Mouse (Mus musculus): ENCODE results near the gene Cnih3. TPM values are rescaled to one million over a fixed set of nuclear protein-coding genes. Genes with fewer than 3 reads are reported as not detected.
A peak's percentile ranks its signal among the peaks of the same experiment; 100 is the strongest.

Cnih3 gene
- total RNA-seq, 2 experiments from 2014 or later = 51.7 to 55.9 TPM

GRCm38 (mm10) chr1:181352043-181352366 is 423 bp upstream of the Cnih3 start:
- no peak for DNase-seq
- intact Hi-C loops (cut with DNase I) = no loop called here

- no peak for DNase-seq
- intact Hi-C loops (cut with DNase I) = no loop called here
Measured at GRCm38 (mm10) chr1:181353200-181354097, 1.0 kb downstream of the Cnih3 start.

GRCm38 (mm10) chr1:181355683-181356082 is 3.3 kb downstream of the Cnih3 start:
- intact Hi-C loops (cut with DNase I) = no loop called here
- no peak for DNase-seq

DNA sequence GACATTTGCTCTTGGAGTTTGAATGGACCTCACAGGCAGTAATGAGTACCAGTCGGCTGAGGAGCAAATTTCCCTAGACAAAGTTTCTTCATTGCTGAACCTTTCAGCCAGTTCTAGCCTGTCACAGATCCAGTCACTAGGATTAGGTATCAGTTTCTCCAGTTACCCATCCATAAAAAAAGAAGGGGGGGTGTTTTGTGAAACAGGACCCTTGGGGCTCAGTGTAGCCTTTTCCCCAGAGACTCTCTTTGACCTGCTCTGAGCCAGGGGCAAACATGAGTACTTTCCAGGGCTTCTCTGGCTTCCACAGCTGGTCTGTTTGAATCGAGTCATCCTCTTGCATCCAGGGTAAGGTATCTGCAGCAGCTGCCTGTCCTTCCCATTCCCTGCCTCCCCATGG is 5.4 kb downstream of the Cnih3 start:
- no peak for DNase-seq
- intact Hi-C loops (cut with DNase I) = no loop called here

DNA sequence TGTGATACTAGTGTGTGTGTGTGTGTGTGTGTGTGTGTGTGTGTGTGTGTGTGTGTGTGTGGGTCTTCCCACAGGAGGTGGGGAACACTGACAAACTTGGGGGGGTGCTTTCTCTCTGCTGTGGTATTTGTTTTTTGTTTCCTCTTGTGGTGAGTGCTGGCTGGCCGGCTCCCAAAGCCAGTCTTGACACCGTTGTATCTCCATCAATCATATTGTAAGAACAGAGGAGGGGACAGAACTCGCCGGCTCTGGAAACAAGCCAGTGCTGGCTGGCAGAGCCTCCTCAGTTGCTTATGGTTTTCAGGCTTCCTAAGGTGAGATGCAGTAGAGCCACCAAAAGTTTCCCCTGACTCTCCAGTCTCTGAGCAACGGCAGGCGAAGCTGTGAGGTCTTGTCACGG is 6.1 kb downstream of the Cnih3 start:
- DNase-seq = peak; percentile 26
- intact Hi-C loops (cut with DNase I) = no loop called here

GRCm38 (mm10) chr1:181360732-181361131 is 8.3 kb downstream of the Cnih3 start:
- intact Hi-C loops (cut with DNase I) = no loop called here
- no peak for DNase-seq

DNA sequence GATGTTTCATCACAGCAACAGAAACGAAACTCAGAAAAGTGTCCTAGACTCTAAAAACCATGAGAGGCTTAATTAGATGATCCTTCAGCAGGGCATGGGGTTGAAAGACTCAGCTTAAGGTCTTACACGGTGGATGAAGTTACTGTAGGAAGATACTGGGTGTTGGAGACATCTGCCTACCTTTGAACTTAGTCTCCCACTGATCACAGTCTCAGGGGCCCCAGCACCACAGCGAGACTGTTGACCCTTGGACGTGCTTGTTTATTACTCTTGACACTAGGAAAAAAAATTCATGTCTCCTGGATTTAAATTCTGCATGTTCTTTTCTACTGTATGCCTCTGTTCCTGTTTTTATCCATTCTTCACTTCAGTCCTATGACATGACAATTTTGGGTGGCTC is 11.6 kb downstream of the Cnih3 start:
- intact Hi-C loops (cut with DNase I) = no loop called here
- no peak for DNase-seq

GRCm38 (mm10) chr1:181365376-181365775 is 12.9 kb downstream of the Cnih3 start:
- peak; percentile 58 for DNase-seq
- intact Hi-C loops (cut with DNase I) = no loop called here

- no peak for DNase-seq
- intact Hi-C loops (cut with DNase I) = no loop called here
Measured at GRCm38 (mm10) chr1:181368789-181369570, 16.6 kb downstream of the Cnih3 start.

DNA sequence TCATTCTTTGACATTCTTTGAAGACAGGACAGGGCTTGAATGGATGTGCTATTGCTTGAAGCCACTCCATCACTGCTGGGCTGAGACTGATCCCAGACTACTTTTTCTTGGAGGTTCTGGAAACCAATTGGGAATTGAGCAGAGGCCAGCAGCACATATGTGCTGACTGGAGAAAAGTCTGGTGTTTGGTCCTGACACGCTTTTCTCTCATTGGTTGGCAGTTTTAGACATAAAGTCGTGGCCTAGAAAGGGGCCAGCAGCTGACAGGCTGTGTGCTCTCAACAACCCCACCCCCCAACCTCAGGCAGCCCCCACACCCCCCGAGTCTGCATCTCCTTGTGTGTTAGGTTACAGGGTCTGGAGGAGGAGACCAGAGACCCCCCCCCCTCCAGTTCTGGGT is 17.9 kb downstream of the Cnih3 start:
- no peak for DNase-seq
- intact Hi-C loops (cut with DNase I) = no loop called here

DNA sequence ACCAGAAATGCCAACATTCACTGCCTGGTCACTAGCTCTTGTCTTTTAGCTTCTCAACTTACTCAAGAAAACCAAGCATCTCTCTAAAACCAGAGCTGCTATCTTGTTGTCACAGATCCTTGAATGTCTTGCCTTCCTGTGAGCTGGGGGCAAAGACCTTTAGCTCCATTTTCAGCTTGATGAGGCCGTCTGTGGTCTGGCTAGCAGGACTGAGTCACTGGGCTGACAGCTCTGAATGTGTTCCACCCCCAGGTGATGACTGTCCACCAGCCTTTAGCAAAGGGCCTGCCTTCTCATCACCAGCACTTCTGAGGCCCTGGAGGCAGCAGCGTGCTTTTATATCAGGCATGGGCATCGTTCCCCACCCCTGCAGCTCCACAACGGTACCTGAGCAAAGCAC is 18.8 kb downstream of the Cnih3 start:
- DNase-seq = no peak
- intact Hi-C loops (cut with DNase I) = no loop called here

- intact Hi-C loops (cut with DNase I) = no loop called here
- no peak for DNase-seq
Measured at GRCm38 (mm10) chr1:181372306-181372705, 19.9 kb downstream of the Cnih3 start.

DNA sequence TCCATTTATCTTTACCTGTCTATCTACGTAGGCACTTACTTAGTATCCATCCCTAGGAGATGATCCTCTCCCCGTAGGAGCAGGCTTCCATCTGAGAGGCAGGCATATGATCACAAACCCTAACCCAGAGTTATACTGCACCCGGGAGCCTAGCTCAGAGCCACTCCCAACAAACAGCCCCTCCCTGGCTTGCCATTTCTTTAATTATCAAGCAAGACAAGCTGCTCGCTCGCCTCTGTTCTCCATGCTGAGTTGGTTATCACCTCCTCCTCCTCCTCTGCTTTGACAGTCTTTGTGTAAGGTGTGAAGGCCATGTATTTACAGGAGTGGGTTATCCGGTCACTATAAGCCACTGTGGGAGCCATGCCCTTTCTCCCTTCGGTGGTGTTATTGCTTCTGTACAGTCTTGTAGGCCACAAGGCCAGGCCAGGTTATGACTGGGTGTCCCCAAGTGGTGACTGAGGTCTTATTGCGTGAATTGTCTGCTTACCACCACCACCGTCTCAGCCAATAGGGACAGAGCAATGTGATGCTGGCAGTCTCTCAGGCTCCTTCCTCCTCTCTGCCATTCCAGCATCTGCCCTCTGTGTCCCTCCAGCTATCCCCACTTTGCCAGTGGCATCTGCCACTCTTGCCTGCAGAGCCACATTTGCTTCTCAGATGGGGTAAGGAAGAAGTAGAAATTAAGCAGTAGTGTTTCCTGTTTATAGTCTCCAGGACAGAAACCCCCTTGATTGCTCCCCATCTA is 22.4 kb downstream of the Cnih3 start:
- peak; percentile 27 for DNase-seq
- intact Hi-C loops (cut with DNase I) = no loop called here

DNA sequence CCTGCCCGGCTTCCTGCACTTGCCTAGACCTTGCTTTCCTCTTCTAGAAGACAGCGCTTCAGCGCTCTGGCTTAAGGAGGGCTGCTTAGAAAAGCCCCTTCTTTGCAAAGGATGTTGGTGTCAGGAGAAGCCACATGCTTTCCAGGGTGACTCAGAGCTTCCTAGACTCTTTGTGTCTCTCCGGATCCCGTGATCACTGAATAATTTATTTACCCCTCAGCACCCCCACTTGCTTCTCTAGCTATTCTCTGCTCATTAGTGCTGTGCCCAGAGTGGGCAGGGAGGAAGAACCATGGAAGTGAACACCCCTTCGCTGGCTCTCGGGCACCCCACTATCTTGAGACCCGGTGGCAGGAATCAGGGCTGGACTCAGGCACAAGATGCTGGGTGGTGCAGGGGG is 24.0 kb downstream of the Cnih3 start:
- DNase-seq = no peak
- intact Hi-C loops (cut with DNase I) = no loop called here

DNA sequence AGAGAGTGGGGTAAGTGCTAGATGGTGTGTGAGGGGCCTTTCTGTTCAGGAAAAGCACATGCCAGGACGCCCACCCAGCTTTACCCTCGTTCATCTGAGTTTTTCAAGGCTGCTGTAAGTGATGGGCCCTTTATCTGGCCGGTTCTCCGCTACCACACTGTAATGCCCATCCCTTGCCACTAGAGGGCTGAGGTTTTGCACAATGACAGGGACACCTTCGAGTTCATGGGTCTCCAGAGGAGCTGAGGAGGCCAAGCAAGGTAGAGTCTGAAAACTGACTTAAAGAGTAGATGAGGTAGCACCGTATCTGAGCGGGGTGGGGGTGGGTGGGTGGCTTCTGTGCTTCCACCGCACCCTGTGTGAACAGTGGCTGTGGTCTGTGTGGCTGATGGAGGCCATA is 27.2 kb downstream of the Cnih3 start:
- intact Hi-C loops (cut with DNase I) = no loop called here
- peak; percentile 60 for DNase-seq

GRCm38 (mm10) chr1:181381410-181382010 is 29.1 kb downstream of the Cnih3 start:
- intact Hi-C loops (cut with DNase I) = no loop called here
- no peak for DNase-seq

DNA sequence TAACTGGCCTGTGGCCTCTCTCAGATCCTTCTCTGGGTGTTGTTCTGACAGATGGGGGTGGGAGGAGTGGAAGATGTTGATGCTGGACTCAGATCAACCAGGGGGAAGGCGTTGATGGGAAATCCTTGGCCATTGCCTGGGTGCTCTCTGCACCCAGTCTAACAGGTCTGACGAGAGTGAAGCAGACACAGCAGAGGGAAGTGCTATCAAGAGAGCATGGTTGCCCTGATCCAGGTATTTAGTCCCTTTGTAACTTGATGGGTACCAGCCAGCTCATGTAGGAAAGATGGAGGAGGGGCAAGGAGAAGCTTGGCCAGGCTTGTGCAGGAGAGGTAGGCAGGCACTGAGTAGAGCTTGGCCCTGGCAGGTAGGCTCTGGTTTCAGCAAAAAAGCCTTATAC is 36.8 kb downstream of the Cnih3 start:
- intact Hi-C loops (cut with DNase I) = no loop called here
- no peak for DNase-seq

GRCm38 (mm10) chr1:181392489-181392888 is 40.1 kb downstream of the Cnih3 start:
- DNase-seq = no peak
- intact Hi-C loops (cut with DNase I) = loop anchor here (10.0 kb wide), 1 partner anchor 152 kb away; no protein-coding TSS in a partner anchor

GRCm38 (mm10) chr1:181393250-181394149 is 41.1 kb downstream of the Cnih3 start:
- intact Hi-C loops (cut with DNase I) = loop anchor here (10.0 kb wide), 1 partner anchor 151 kb away; no protein-coding TSS in a partner anchor
- peak; percentile 96 for DNase-seq

Measured in left cerebral cortex, postnatal 4 days (tissue).